Mouse (Mus musculus) retina, postnatal 7 days (tissue): ENCODE data around the gene Rest.
"Not testable (repeated sequence)": the region's sequence is repeated elsewhere in the genome, so short reads cannot be mapped to it uniquely, and the experiment has no call there.

Source experiments
- DNase-seq: peaks from one replicate; pipeline ENCODE4 v3.0.0-alpha.2; 2012; ENCODE audit warnings: low read depth, low spot score

Gene Rest

DNA sequence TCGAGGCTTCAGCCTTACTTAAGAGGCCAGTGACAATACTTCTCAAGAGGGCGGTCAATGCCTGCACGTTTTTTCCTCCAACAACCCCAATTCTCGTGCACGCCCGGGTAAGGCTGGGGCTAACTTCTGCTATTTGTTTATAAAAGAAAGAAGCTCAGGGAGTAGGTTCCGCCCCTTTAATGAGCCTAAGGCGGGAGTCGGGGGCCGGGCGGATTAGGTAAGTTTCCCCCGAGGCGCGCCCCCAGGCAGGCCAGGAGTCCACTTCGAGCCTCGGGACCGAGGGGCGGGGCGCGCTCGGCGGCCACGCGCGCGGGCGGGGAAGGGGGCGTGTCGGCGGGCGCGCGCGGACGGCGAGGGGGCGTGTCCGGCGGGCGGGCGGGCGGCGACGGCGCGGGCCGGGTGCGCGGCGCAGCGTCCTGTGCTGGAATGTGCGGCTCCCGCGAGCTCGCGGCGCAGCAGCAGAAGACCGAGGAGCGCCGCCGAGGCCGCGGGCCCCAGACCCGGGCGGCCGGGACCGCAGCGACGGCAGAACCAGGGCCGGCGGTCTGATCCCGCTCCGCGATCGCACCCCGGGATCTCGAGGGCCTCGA is at the start of gene Rest:
TSS of gene Rest (plus strand) at position 411 of the 590 bp plus-strand sequence.
- peak; percentile 67 for DNase-seq

DNA sequence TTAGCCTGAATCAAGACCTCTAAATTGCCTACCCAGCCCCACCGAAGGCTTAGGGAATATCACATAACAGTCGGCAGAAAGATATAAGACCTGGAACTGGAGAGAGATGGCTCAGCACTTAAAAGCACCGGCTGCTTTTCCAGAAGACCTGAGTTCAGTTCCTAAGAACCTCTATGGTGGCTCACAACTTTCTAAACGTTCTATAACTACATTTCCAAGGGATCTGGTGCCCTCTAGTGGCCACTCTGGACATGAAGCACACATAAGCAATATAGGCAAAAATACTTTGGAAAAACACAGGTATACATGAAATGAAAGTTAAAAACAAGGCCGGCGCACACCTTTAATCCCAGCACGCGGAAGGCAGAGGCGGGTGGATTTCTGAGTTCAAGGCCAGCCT is 48.1 kb upstream of the Rest start:
- DNase-seq = peak; percentile 68

GRCm38 (mm10) chr5:77217724-77218123 is 47.6 kb upstream of the Rest start:
- no peak for DNase-seq

DNA sequence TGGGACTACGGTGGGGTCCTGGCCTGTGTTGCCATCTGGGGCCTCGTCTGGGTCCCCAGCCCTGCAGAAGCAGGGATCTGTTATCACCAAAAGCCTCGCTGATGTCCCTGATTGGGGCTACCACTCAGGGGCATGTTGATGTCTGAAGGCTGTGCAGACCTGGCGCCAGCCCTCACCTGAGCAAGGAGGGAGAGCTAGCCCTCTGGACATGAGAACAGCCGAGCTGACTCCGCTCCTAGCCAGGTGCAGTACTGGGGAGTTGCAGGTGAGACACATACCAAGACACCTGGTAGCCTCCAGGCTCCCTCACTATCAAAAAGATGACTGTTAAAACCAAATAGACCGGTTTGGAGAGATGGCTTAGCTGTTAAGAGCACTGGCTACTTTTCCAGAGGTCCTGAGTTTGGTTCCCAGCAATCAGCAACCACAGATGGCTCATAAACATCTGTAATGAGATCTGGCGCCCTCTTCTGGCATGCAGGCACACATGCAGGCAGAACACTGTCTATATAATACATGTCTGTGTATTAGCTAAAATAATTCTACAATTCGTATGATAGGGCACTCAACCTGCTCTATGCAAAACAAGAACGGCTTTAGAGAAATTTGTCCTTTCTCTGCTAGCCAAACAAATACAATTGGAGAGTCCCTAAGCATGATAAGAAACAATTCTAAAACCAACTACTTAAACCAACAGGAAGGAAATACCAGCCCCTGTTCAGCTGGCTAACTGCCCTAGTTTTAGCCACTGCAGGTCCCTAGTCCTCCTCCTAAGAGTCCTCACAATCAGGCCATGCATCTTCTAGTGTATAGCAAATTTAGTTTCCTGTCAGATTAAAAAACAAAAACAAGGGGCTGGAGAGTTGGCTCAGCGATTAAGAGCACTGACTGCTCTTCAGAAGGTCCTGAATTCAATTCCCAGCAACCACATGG is 42.0 kb upstream of the Rest start:
- no peak for DNase-seq

DNA sequence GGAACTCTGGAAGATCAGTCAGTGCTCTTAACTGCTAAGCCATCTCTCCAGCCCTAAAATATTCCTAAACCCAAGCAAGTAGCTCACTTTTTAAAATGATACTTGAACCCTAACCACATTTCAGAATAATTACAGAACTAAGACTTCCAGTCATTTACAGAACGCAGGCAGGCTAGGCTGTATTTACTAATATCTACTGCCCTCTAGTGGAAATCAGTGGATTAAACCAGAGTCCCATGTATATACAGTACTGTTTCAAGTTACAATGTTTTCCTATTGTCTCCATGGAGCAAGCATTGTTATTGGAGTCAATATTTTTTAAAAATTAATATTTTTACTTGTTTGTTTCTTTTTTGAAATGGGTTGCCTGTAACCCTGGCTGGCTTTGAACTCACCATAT is 36.3 kb upstream of the Rest start:
- peak; percentile 20 for DNase-seq

DNA sequence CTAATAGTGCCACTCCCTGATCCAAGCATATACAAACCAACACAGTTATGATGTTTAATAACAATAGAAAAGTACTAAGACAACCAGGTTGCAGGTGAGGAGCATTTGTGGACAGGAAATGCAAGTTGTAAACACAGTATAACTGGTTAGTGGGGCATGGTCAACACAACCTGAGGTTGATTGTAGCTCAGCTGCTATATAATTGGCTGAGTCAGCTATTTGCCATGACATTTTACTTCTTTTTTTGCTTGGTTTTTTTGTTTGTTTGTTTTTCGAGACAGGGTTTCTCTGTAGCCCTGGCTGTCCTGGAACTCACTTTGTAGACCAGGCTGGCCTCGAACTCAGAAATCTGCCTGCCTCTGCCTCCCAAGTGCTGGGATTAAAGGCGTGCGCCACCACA is 33.4 kb upstream of the Rest start:
- DNase-seq = not testable (repeated sequence)

DNA sequence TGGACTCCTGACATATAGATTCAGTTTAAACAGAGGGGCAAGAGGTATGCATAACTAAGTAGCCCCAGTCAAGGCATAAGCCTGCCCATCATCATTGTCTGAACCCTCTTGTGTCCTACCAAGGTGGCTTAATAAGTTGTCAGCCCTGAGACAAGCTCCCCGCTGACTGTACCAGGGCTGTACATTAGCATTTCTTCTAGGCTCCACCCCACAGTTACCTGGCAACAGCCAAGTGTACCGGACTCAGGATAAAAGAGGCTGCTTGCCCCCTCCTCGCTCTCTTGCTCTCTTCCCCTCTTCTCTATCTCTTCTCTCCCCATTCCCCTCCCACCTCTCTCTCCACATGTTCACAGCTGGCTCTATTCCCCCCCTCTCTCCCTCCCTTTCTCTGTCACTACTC is 30.4 kb upstream of the Rest start:
- no peak for DNase-seq

GRCm38 (mm10) chr5:77237104-77237503 is 28.2 kb upstream of the Rest start:
- no peak for DNase-seq

- DNase-seq = no peak
Measured at GRCm38 (mm10) chr5:77244331-77244987, 20.8 kb upstream of the Rest start.

GRCm38 (mm10) chr5:77245463-77245786 is 19.9 kb upstream of the Rest start:
- no peak for DNase-seq

DNA sequence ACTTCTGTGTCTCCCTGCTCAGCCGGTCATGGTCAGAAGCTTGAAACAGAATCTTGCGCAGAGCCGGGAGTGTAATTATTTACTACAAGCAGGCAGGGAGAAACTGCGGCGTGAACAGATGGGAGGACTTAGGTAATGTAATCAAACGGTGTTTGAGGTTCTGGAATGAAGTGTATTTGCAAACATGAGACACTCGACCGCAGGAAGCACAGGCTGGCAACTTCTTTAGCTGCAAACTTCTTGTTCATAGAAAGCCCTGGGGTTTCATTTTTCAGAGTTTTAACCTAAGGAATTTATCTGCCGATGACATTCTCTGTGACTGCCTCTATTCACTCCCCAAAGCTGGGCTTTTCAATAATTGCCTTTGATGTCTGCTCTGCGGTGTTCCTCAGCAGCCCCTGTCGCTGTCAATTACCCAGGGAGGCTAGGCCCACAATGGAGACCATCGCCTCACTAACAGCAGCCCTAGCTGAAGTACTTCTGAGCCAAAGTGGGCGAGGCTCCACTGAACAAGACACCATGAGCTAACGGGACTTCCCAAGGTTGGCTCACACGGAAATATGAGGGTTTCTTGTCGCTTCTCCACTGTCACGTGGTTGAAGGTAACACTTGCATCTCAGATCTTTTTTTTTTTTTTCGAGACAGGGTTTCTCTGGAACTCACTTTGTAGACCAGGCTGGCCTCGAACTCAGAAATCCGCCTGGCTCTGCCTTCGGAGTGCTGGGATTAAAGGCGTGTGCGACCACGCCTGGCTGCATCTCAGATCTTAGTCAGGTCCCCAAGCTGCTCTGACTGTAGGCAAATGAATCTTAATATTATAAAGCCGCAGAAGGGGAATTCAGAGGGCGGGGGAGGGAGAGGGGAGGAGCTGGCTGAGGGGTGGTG is 19.3 kb upstream of the Rest start:
- DNase-seq = no peak

DNA sequence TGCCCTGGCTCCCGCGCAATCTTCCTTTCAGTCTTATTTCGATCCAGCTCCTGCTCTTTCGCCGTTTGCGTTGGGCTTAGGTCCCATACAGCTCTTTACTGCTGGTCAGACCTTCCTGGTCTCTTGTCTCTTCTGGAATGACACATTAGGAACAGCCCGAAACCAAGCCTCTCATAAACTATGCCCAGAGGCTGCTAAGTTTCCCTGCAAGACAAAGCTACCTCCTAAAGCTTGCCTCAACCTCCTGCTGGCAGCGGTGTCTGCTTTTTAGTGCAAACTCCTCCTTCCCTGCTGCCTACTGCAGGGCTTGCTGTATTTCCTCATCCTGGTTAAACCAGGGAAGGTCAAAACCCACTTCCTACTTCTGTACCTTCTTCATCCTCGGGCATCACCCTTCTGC is 15.2 kb upstream of the Rest start:
- DNase-seq = no peak

GRCm38 (mm10) chr5:77251656-77252055 is 13.6 kb upstream of the Rest start:
- no peak for DNase-seq

DNA sequence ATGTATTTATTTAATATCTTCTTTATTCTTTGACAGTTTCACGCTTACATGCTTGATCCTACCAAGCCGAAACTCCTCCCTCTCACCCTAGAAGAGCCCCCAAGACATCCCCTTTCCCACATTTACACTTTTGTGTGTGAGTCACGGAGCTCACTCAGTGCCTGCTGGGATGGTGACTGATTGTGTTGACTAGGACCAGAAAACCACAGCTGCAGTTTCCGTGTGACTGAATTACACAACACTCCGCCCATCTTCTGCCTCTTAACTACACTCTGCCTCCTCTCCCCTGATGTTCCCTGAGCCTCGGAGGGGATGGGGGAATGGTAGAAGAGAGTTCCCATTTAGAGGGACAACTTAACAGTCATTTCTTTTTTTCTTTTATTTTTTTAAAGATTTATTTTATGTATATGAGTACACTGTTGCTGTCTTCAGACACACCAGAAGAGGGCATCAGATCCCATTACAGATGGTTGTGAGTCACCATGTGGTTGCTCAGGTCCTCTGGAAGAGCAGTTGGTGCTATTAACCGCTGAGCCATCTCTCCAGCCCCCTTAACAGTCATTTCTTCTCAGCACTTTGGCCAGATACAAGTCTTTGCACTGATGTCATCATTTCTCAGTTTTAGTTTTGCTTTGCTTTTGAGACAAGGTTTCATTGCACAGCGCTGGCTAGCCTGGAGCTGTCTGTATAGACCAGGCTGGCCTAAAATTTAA is 13.0 kb upstream of the Rest start:
- DNase-seq = no peak

DNA sequence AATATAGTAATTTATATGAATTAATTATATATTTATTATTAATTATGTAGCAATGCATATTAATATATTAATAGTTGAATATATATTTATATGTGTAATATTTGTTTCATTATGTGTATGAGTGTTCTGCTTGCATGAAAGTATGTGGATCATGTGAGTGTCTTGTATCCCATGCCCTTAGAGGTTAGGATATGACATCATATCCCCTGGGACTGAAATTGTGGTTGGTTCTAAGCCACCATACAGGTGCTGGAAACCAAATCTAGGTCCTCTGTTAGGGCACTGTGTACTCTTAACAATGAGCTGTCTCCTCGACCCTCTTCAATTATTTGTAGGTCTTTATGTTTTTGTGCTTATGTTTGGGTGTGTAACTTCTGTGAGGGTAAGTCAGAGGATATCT is 12.1 kb upstream of the Rest start:
- no peak for DNase-seq

DNA sequence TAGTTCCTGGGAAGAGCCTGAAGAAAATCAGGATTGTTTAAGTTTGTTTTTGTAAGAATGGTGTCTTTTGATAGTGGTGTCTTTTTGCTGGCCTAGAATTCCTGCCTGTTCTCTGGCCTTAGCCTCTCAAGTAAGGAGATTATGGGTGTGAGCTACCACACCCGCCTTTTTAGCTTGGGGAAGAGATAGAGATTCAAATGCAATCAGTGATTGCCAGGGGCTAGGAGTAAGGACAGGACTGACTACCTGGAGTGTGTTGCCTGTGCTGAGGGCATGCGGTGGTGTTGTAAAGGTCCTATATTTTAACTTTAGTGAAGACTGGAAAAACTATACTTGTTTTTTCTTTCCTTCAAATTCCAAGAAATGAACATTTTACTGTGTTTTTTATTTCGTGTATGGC is 10.9 kb upstream of the Rest start:
- no peak for DNase-seq

DNA sequence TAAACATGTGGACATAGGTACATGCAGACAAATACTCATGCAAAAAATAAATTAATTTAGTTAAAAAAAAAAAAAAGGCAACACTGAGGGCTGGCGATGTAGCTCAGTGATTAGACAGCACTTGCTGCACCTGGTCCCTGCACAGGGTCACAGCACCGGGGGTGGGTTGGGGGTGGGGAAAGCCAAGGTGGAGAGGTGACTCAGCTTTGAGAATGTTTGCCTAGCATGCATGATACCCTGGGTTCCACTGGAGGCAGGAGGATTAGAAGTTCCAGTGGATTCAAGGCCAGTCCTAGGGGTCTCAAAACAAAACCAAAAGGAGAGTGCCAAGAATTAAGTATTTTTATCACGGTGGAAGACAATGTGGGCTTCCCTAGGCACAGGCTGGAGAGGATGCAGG is 7.7 kb upstream of the Rest start:
- DNase-seq = no peak

- DNase-seq = no peak
Measured at GRCm38 (mm10) chr5:77259315-77259714, 6.0 kb upstream of the Rest start.

GRCm38 (mm10) chr5:77260141-77260540 is 5.2 kb upstream of the Rest start:
- no peak for DNase-seq

DNA sequence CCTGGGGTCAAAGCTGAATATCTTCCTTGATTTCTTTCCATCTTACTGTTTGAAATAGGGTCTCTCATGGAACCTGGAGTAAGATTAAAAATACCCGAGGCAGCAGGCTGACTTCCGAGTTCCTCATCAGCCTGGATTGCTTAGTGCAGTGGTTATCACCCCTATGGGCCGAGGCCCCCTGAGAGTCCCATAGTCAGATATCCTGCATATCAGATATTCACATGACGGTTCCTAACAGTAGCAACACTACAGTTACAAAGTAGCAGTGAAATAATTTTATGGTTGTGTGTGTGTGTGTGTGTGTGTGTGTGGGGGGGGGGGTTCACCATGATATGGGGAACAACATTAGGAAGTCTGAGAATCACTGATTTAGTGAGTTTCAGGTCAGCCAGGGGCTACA is 4.2 kb upstream of the Rest start:
- no peak for DNase-seq

DNA sequence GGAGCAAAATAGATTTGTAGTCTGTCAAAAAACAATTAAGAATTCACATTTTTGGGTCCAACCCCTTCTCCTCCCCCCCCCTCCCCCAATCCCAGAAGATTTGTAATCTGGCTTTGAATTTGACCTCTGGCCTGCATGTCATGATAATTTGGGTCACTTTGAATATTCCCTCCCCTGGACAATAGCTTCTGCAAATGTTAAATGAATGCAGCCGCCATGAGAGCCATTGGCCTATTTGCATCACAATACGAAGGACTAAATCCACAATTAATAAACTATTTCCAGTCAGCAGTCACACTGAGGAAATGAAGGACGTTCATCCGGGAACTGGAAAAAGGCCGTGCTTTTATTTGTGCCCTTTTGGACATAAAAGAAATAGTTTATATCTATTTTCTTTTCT is 3.2 kb upstream of the Rest start:
- no peak for DNase-seq
